Mouse (Mus musculus): ENCODE results near the gene Rnf182.

GRCm38 (mm10) chr13:43709529-43709928 lies 94.0 kb downstream of the Rnf182 start:
- no peak for TF ChIP-seq POLR2A (IDR thresholded peaks at IDR 0.05; ENCODE audit: low read depth, low read length)
- TF ChIP-seq CTCF (IDR thresholded peaks at IDR 0.05; ENCODE audit: borderline replicate concordance, insufficient read depth, low read length) = no peak
